Mouse (Mus musculus) left cerebral cortex, adult 2 months (tissue): ENCODE results near the gene Hist1h2ad. TPM values are rescaled to one million over a fixed set of nuclear protein-coding genes. Genes with fewer than 3 reads are reported as not detected.
A peak's percentile ranks its signal among the peaks of the same experiment; 100 is the strongest.
"Not testable (repeated sequence)": the region's sequence is repeated elsewhere in the genome, so short reads cannot be mapped to it uniquely, and the experiment has no call there.

ENCODE experiments used
- DNase-seq, 2 experiments: peaks; one replicate each; pipeline ENCODE4 v3.0.0; 2021 to 2022; ENCODE audit warnings: low spot score in 2 of 2, mixed read lengths in 1 of 2; ENCODE audit errors: extremely low spot score in 1 of 2
- H3K27ac ChIP-seq: fragments of 200-600 bp; 2 replicates; pipeline ENCODE4 v1.8.1; 2022
- H3K4me3 ChIP-seq: fragments of 200-600 bp; 2 replicates; pipeline ENCODE4 v1.8.1; 2022
- CTCF ChIP-seq: fragments of 200-600 bp; IDR thresholded peaks from 2 replicates; pipeline ENCODE4 v1.8.1; 2022; ENCODE audit warnings: antibody characterized with exemption, mild to moderate bottlenecking, moderate library complexity
- intact Hi-C: fragments of 180-260 bp; cut with DNase I; formaldehyde crosslinking; loops from one replicate; pipeline ENCODE4 v1.15.1; 2025
- total RNA-seq, 2 experiments: library from RNA; stranded (reverse); gene quantifications; 2 replicates each; pipeline ENCODE4 v1.2.3; 2021

The Hist1h2ad gene
- total RNA-seq, 2 experiments from 2014 or later = 3.8 to 9.0 TPM

- DNase-seq = no peak
- H3K4me3 ChIP-seq = no peak overlapping the region
- intact Hi-C loops = no loop called here
- no peak overlapping the region; the same call in 1 of the 2 replicates for H3K27ac ChIP-seq
- no peak for TF ChIP-seq CTCF
These were observed 17.3 kb upstream of the Hist1h2ad start for GRCm38 (mm10) chr13:23556906-23557305.

GRCm38 (mm10) chr13:23560699-23561098, 13.5 kb upstream of the Hist1h2ad start:
- DNase-seq, intact Hi-C loops, H3K4me3 ChIP-seq: not testable (repeated sequence)

DNA sequence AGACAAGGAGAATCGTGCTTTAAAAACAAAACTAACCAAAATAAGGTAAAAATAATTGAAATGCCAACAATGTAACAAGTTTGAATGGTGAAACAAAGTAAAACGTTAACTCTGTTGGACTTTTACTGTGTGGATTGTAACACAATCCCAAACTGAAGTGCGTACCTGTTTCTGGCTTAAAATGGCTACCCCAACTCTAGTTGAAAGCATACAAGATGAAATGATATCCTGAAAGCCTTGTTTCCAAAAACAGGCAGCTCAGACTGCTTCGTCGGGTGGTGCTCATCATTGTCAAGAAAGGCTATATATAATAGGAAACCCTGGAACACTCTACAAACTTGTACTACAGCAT, 12.7 kb upstream of the Hist1h2ad start:
- intact Hi-C loops, DNase-seq: not testable (repeated sequence)
- H3K4me3 ChIP-seq = peak overlapping the region; percentile 71
- peak overlapping the region; percentile 96 for H3K27ac ChIP-seq

More at GRCm38 (mm10) chr13:23560699-23561098, 13.5 kb upstream of the Hist1h2ad start:
- not testable (repeated sequence) for H3K27ac ChIP-seq

- intact Hi-C loops = not testable (repeated sequence)
- Histone ChIP-seq H3K27ac (peak within 1 kb of the TSS; percentile 96), H3K4me3 (peak within 1 kb of the TSS; percentile 71)
- peak; percentile 91 to 95 for DNase-seq
These were observed 12.1 kb upstream of the Hist1h2ad start, which contains the start of gene Hist1h3e for GRCm38 (mm10) chr13:23561883-23562659. TSS of gene Hist1h3e (minus strand) at chr13:23562369.

DNA sequence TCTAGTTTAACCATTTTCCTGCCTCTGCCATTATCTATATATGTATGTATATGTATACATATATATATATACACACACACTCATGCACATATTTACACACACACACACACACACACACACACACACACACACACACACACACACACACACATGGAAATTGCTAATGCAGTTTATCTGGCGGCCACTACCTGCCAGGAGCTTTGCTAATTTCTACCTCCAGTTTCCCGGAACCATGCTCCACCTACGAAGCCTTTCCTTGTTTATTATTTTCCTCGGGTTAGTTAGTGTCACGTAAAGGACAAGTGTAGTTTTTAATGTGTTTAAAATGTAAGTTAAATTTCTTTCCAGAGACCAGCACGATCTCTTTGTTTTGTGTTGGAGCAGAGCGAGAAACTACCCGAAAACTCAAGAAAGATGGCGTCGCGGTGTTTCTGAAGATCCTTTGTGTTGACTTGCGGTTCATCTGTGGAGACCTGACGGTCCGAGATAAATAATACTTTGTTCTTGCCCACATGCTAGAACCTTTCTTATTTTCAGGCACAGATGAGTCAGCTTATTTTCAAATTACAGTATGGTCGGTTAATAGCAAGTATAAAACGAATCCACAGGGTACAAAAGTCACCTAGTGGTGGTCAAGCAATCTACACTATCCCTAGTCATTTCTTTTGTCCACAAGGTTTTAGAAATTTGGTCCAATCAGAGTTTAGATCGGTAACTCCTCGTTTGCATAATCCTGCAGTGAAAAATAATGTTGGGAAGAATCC, 11.3 kb upstream of the Hist1h2ad start:
- no peak for DNase-seq
- TF ChIP-seq CTCF = peak; percentile 65
- Histone ChIP-seq H3K27ac (peak overlapping the region; percentile 96), H3K4me3 (peak overlapping the region; percentile 71)
- intact Hi-C loops = no loop called here

DNA sequence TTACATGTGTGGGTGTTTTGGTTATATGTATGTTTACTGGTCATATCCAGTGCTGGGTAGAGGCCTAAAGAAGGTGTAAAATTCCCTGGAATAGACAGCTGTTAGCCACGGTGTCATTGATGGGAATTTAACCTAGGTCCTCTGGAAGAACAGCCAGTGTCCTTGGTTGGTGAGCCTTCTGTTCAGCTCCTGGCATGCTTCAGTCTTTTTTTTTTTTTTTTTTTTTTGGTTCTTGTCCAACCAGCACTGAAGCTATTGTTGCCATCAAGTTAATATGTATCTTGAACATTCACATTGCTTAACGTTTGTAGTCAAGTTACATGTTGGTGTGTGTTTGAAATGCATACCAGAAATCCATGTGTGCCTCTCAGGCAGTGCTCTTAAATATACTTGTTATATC, 9.7 kb upstream of the Hist1h2ad start:
- no peak for DNase-seq
- H3K27ac ChIP-seq = no peak overlapping the region
- no peak for TF ChIP-seq CTCF
- H3K4me3 ChIP-seq = no peak overlapping the region
- intact Hi-C loops = no loop called here

DNA sequence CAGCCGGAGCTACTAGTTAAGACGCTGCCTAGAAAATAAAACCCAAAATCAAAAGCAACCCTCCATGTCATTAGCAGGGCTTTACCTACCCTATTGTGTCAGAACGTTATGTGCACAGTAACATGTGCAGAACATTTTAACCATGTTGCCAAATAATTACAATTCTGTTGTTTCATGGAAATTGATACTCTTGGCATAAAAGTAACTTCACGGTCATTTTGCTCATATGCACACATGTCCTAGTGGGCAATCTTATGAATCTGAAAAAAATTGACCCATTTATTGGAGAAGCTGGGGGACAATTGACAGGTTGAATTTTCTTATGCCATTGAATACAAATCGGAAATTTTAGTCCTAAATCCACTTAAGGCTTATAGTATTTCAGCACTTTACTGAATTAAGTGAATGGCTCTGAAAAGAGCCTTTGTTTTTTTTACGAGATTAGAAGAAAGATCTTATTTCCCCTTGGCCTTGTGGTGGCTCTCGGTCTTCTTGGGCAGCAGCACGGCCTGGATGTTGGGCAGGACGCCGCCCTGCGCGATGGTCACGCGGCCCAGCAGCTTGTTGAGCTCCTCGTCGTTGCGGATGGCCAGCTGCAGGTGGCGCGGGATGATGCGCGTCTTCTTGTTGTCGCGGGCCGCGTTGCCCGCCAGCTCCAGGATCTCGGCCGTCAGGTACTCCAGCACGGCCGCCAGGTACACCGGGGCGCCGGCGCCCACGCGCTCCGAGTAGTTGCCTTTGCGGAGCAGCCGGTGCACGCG, 3.7 kb upstream of the Hist1h2ad start:
- intact Hi-C loops = loop anchor here (5.0 kb wide), 1 partner anchor 38 kb away; the partner anchor contains the start of genes Hist1h2af and Hist1h4h
- H3K27ac ChIP-seq = peak overlapping the region; percentile 94
- DNase-seq = not testable (repeated sequence)
- H3K4me3 ChIP-seq = peak overlapping the region; percentile 55

DNA sequence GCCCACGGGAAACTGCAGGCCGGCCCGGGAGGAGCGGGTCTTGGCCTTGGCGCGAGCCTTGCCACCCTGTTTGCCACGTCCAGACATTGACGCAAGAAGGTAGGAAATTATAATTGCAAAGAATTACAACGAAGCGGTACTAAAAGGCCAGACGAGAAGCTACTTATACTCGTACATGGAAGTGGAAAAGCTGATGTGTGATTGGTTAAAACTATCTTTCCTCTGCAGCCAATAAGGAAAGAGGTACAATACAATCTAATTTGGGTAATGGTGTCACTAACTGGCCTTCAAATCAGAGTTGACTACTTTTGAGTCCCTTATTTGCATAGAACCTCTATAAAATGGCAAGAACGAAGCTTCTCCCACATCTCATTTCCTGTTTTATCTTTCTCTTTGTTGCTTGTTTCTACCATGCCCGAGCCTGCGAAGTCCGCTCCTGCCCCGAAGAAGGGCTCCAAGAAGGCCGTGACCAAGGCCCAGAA, 3.1 kb upstream of the Hist1h2ad start, which contains the start of the genes Hist1h2ae and Hist1h2bg:
Hist1h2ae (minus strand) TSS at position 199 of the 482 bp plus-strand sequence.
Hist1h2bg (plus strand) TSS at position 375 of the 482 bp plus-strand sequence.
- H3K27ac ChIP-seq = peak within 1 kb of the TSS; percentile 94
- no peak for TF ChIP-seq CTCF
- peak within 1 kb of the TSS; percentile 55 for H3K4me3 ChIP-seq
- DNase-seq = peak; percentile 70 to 71
- intact Hi-C loops = loop anchor here (5.0 kb wide), 1 partner anchor 39 kb away; the partner anchor contains the start of genes Hist1h2af and Hist1h4h

DNA sequence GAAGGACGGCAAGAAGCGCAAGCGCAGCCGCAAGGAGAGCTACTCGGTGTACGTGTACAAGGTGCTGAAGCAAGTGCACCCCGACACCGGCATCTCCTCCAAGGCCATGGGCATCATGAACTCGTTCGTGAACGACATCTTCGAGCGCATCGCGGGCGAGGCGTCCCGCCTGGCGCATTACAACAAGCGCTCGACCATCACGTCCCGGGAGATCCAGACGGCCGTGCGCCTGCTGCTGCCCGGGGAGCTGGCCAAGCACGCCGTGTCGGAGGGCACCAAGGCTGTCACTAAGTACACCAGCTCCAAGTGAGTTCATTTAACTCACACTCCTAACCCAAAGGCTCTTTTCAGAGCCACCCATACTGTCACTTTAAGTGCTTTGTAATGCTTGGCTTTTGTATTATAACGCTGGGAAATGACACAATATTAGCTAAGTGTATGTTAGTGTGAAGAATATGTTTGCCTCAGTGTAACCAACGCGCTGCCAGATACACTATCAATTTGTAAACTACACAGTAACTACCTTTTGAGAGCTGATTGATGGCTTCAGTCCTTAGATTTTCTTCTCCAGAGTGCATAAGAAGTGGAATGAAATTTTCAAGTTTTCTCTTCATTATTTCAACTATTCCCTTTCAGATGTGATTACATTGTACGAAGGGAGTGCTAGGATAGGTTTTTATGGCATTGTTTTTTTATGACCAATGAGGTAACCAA, 2.5 kb upstream of the Hist1h2ad start:
- intact Hi-C loops = loop anchor here (5.0 kb wide), 1 partner anchor 39 kb away; the partner anchor contains the start of genes Hist1h2af and Hist1h4h
- H3K27ac ChIP-seq = peak overlapping the region; percentile 94
- peak overlapping the region; percentile 55 for H3K4me3 ChIP-seq
- not testable (repeated sequence) for DNase-seq

GRCm38 (mm10) chr13:23572218-23573033, 1.8 kb upstream of the Hist1h2ad start:
- no peak for DNase-seq
- intact Hi-C loops = loop anchor here (5.0 kb wide), 1 partner anchor 40 kb away; the partner anchor contains the start of genes Hist1h2af and Hist1h4h
- peak overlapping the region; percentile 86; the same call in 1 of the 2 replicates for H3K27ac ChIP-seq
- peak overlapping the region; percentile 55 for H3K4me3 ChIP-seq
- TF ChIP-seq CTCF = no peak

- intact Hi-C loops = loop anchor here (5.0 kb wide), 1 partner anchor 41 kb away; the partner anchor contains the start of genes Hist1h2af and Hist1h4h
- Histone ChIP-seq H3K4me3 (peak overlapping the region; percentile 55), H3K27ac (peak overlapping the region; percentile 86; the same call in 1 of the 2 replicates)
- DNase-seq = not testable (repeated sequence)
These were observed 915 bp upstream of the Hist1h2ad start for GRCm38 (mm10) chr13:23573034-23573897.

DNA sequence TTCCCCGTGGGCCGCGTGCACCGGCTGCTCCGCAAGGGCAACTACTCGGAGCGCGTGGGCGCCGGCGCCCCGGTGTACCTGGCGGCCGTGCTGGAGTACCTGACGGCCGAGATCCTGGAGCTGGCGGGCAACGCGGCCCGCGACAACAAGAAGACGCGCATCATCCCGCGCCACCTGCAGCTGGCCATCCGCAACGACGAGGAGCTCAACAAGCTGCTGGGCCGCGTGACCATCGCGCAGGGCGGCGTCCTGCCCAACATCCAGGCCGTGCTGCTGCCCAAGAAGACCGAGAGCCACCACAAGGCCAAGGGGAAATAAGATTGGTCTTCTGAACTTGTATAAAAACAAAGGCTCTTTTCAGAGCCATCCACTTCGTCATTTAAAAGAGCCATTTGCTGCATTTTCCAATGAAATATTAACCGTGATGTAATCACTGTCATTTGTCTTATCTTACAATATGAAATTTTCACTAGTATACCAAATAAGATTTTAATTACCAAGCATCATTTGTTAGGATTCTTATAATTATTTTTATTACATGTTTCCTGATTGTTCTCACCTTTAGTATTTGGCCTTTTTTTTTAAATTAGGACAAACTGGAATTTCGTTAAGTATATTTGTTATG, 477 bp downstream of the Hist1h2ad start:
- intact Hi-C loops = loop anchor here (5.0 kb wide), 1 partner anchor 42 kb away; the partner anchor contains the start of genes Hist1h2af and Hist1h4h
- peak overlapping the region; percentile 42 for H3K4me3 ChIP-seq
- peak overlapping the region; percentile 65 for H3K27ac ChIP-seq
- DNase-seq = not testable (repeated sequence)
